Mouse (Mus musculus) stomach, embryonic 14.5 days (tissue): Measurements from ENCODE around the gene Osgin1. TPM values are rescaled to one million over a fixed set of nuclear protein-coding genes. Genes with fewer than 3 reads are reported as not detected.

Experiments
- ATAC-seq: fragments of 200-750 bp; cut with Nextera tagmentation; 2 replicates; pipeline ENCODE4 v1.8.0; 2017; ENCODE audit warnings: low read depth, moderate TSS enrichment; ENCODE audit not compliant: insufficient number of reproducible peaks, insufficient read depth, low FRiP score
- H3K27ac ChIP-seq: fragments of 300-500 bp; sonication (generic); 2 replicates; pipeline ENCODE4 v1.5.1; 2014; ENCODE audit warnings: mild to moderate bottlenecking, low read length, moderate library complexity, mixed read lengths
- H3K27me3 ChIP-seq: fragments of 300-500 bp; sonication (generic); 2 replicates; pipeline ENCODE4 v1.6.1; 2014; ENCODE audit warnings: low read length, control low read depth, mixed read lengths; ENCODE audit not compliant: control insufficient read depth, insufficient read depth
- H3K36me3 ChIP-seq: fragments of 300-500 bp; sonication (generic); 2 replicates; pipeline ENCODE4 v1.6.1; 2014; ENCODE audit warnings: mild to moderate bottlenecking, control low read depth, low read length, moderate library complexity, mixed read lengths; ENCODE audit not compliant: control insufficient read depth, insufficient read depth
- H3K4me1 ChIP-seq: fragments of 300-500 bp; sonication (generic); 2 replicates; pipeline ENCODE4 v1.6.1; 2014; ENCODE audit warnings: low read length, control low read depth, mixed read lengths; ENCODE audit not compliant: control insufficient read depth, insufficient read depth
- H3K4me2 ChIP-seq: fragments of 300-500 bp; sonication (generic); replicated peaks from 2 replicates; pipeline ENCODE4 v1.6.1; 2014; ENCODE audit warnings: low read depth, low read length, control low read depth
- H3K4me3 ChIP-seq: fragments of 300-500 bp; sonication (generic); 2 replicates; pipeline ENCODE4 v1.5.1; 2014; ENCODE audit warnings: low read depth, low read length, control low read depth
- H3K9ac ChIP-seq: fragments of 300-500 bp; sonication (generic); replicated peaks from 2 replicates; pipeline ENCODE4 v1.6.1; 2014; ENCODE audit warnings: low read depth, mild to moderate bottlenecking, control low read depth, low read length, moderate library complexity, mixed read lengths
- H3K9me3 ChIP-seq: fragments of 300-500 bp; sonication (generic); 2 replicates; pipeline ENCODE4 v1.6.1; 2016; ENCODE audit warnings: low read depth, low read length, control low read depth; ENCODE audit not compliant: control insufficient read depth
- WGBS: fragments of 180-500 bp; shearing (Covaris S2); extraction: QIAGEN DNeasy Blood & Tissue Kit; methylation state at CpG from one replicate; pipeline ENCODE4 v1.1.7; 2014; 5-methylcytosine and 5-hydroxymethylcytosine counted together
- polyA plus RNA-seq: library from polyadenylated mRNA; unstranded; fragments of >200 nt; fragmentation: Nextera tagmentation; extraction: Ambion mirVana; gene quantifications from 2 replicates; pipeline ENCODE4 v1.2.1, GENCODE M21; 2014

The Osgin1 gene
- polyA plus RNA-seq, 1 experiment from 2014 or later, result 2.3 TPM

- no peaks in the 10 kb centered on the region for H3K36me3 ChIP-seq
- no peak overlapping the region for H3K4me2 ChIP-seq
- H3K4me3 ChIP-seq, result no peak overlapping the region
- WGBS, result 78% methylated on average over 11 of the region's 11 CpGs
- no peak overlapping the region for H3K9ac ChIP-seq
- no peaks in the 10 kb centered on the region for H3K27me3 ChIP-seq
- no peak for ATAC-seq
- no peaks in the 10 kb centered on the region for H3K9me3 ChIP-seq
- H3K4me1 ChIP-seq, result no peaks in the 10 kb centered on the region
- H3K27ac ChIP-seq, result no peak overlapping the region
Measured at GRCm38 (mm10) chr8:119484145-119484896, 50.4 kb downstream of the Osgin1 start.

DNA sequence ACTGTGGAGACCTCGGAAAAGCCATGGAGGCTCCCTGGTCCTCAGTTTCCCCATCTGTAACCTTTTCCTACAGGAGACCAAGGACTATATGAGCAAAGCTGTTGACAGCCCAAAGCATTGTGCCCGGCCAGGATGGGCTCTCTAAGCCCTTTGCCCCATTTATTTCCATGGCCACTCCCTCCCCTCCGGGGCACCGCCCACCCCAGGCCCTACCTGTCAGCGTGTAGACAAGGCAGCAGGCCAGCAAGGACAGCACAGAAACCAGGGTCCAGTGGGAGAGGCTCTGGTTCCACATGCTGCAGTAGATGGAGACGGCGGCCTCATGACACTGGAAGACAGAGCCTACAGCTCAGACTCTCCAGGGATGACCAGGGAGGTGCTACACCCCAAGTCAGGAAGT is 53.2 kb downstream of the Osgin1 start:
- Histone ChIP-seq H3K9ac (no peak overlapping the region), H3K4me1 (0 out of 2 replicates have a peak, but pooled peaks cover 3% of the 10 kb centered on the region), H3K4me2 (no peak overlapping the region), H3K27ac (no peak overlapping the region), H3K27me3 (no peaks in the 10 kb centered on the region), H3K9me3 (no peaks in the 10 kb centered on the region), H3K36me3 (no peaks in the 10 kb centered on the region), H3K4me3 (no peak overlapping the region)
- ATAC-seq, result no peak
- 70% methylated on average over 7 of the region's 7 CpGs for WGBS

Other genes with a start within 250 kb of the Osgin1 start
- gene Hsbp1, start 89.6 kb upstream of the Osgin1 start, polyA plus RNA-seq, result 333 and 341 TPM in 2 replicates
- 16.7 and 18.7 TPM in 2 replicates for gene Mlycd, start 39.2 kb upstream of the Osgin1 start, polyA plus RNA-seq
- 1.5 and 2.2 TPM in 2 replicates for gene Necab2, start 12.6 kb downstream of the Osgin1 start, polyA plus RNA-seq
- 0.13 TPM in 1 of 2 replicates, not detected in the other for gene Slc38a8, start 67.6 kb downstream of the Osgin1 start, polyA plus RNA-seq
- gene Mbtps1, start 124.6 kb downstream of the Osgin1 start, polyA plus RNA-seq, result 115 and 126 TPM in 2 replicates
- 35.7 and 37.3 TPM in 2 replicates for gene Hsdl1, start 141.1 kb downstream of the Osgin1 start, polyA plus RNA-seq
- 0.19 TPM in 1 of 2 replicates, not detected in the other for gene Dnaaf1, start 141.1 kb downstream of the Osgin1 start, polyA plus RNA-seq
- gene Taf1c, start 171.1 kb downstream of the Osgin1 start, polyA plus RNA-seq, result 10.5 and 11.4 TPM in 2 replicates
- gene Adad2, start 178.6 kb downstream of the Osgin1 start, polyA plus RNA-seq, result not detected in 2 replicates
- 0.23 and 0.31 TPM in 2 replicates for gene Kcng4, start 201.6 kb downstream of the Osgin1 start, polyA plus RNA-seq
- gene Wfdc1, start 232.2 kb downstream of the Osgin1 start, polyA plus RNA-seq, result 12.6 and 13.3 TPM in 2 replicates